Mouse (Mus musculus) hindbrain, embryonic 12.5 days (tissue): ENCODE results near the gene Eif2ak2. TPM values are rescaled to one million over a fixed set of nuclear protein-coding genes. Genes with fewer than 3 reads are reported as not detected.

Source experiments
- ATAC-seq: fragments of 200-750 bp; cut with Nextera tagmentation; 2 replicates; pipeline ENCODE4 v1.8.0; 2017; ENCODE audit warnings: moderate TSS enrichment; ENCODE audit not compliant: low FRiP score
- H3K27ac ChIP-seq: fragments of 300-500 bp; sonication (generic); 2 replicates; pipeline ENCODE4 v1.5.1; 2016; ENCODE audit warnings: mild to moderate bottlenecking
- H3K27me3 ChIP-seq: fragments of 300-500 bp; sonication (generic); 2 replicates; pipeline ENCODE4 v1.6.1; 2016; ENCODE audit warnings: mild to moderate bottlenecking
- H3K36me3 ChIP-seq: fragments of 300-500 bp; sonication (generic); 2 replicates; pipeline ENCODE4 v1.6.1; 2016; ENCODE audit warnings: mild to moderate bottlenecking
- H3K4me1 ChIP-seq: fragments of 300-500 bp; sonication (generic); 2 replicates; pipeline ENCODE4 v1.6.1; 2016
- H3K4me2 ChIP-seq: fragments of 300-500 bp; sonication (generic); replicated peaks from 2 replicates; pipeline ENCODE4 v1.6.1; 2016; ENCODE audit warnings: mild to moderate bottlenecking
- H3K4me3 ChIP-seq: fragments of 300-500 bp; sonication (generic); 2 replicates; pipeline ENCODE4 v1.5.1; 2016; ENCODE audit warnings: mild to moderate bottlenecking
- H3K9ac ChIP-seq: fragments of 300-500 bp; sonication (generic); 2 replicates; pipeline ENCODE4 v1.6.1; 2016; ENCODE audit warnings: mild to moderate bottlenecking, moderate library complexity
- H3K9me3 ChIP-seq: fragments of 300-500 bp; sonication (generic); replicated peaks from 2 replicates; pipeline ENCODE4 v1.6.1; 2016; ENCODE audit warnings: mild to moderate bottlenecking
- WGBS: fragments of 180-500 bp; shearing (Covaris S2); methylation state at CpG from one replicate; pipeline ENCODE4 v1.1.7; 2016; 5-methylcytosine and 5-hydroxymethylcytosine counted together
- polyA plus RNA-seq: library from polyadenylated mRNA; unstranded; fragments of >200 nt; fragmentation: Nextera tagmentation; extraction: Ambion mirVana; gene quantifications from 2 replicates; pipeline ENCODE4 v1.2.1, GENCODE M21; 2016

The Eif2ak2 gene
- 7.7 and 11.1 TPM in 2 replicates for polyA plus RNA-seq

DNA sequence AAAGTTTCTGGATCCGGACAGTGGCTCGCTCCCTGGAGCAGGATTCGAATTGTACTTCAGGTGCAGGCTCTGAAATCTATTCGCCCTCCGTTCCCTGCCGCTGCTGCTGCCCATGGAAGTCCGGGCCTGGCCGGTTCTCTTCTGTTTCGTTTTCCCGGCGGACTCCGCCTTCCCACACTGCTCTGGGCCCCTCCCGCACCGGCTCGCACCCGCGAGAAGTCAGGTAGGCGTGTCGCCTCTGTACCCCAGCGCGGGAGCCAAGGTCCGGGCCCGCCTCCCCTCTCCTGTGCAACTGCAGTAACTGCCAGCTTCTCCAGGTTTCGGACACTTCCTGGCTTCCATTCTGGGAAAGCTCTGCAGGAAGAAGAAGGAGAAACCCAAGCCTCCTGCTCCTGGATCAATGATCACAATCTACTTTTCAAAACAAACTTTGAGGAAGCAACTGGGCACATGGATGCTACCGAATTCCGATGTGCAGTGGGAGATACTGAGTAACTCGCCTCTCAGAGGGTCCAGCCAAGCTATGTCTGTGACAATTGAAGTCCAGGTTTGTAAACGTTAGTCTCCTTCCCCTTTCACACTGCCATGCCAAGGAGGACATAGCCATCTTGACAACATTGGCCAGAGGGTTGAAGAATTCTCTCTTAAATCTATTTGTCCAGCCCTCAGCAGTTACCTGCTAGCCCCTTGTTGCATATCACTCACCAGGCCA is at the start of gene Eif2ak2:
Gene Eif2ak2 (minus strand): TSS at position 173 of the 712 bp plus-strand sequence.
- Histone ChIP-seq H3K27ac (peak within 1 kb of the TSS; percentile 30; the same call in 1 of the 2 replicates), H3K9ac (peak within 1 kb of the TSS; percentile 60), H3K4me2 (peak within 1 kb of the TSS; percentile 81), H3K4me3 (peak within 1 kb of the TSS; percentile 48), H3K36me3 (no peaks in the 10 kb centered on the region), H3K4me1 (peaks cover 15% of the 10 kb centered on the region), H3K27me3 (no peaks in the 10 kb centered on the region), H3K9me3 (no peaks in the 10 kb centered on the region)
- WGBS = 3% methylated on average over 28 of the region's 28 CpGs
- ATAC-seq = peak; percentile 94

DNA sequence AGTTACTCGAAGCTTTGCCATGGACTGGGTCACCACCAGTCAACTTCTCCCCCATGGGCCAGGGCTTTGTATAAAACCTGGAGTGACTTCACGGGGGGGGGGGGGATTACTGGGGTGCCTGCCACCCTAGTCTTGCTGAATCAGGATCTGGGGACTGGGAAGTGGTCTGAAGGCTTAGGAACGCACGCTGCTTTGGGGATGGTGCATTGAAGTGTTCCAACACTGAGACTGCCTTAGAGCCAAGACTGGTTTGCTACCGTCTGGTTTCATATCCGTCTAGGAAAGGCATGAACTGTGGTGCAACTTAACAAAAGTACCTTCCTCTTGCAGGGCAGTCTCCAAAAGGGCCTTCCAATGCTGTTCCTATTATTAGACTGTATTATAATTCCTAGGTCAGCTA is 35.3 kb upstream of the Eif2ak2 start:
- H3K4me1 ChIP-seq = peaks cover 14% of the 10 kb centered on the region
- WGBS = 54% methylated on average over 6 of the region's 6 CpGs
- no peaks in the 10 kb centered on the region for H3K27me3 ChIP-seq
- no peak overlapping the region for H3K27ac ChIP-seq
- no peak overlapping the region; the same call in 1 of the 2 replicates for H3K4me3 ChIP-seq
- no peaks in the 10 kb centered on the region for H3K9me3 ChIP-seq
- peak overlapping the region; percentile 68 for H3K4me2 ChIP-seq
- no peak for ATAC-seq
- peaks cover 33% of the 10 kb centered on the region for H3K36me3 ChIP-seq
- H3K9ac ChIP-seq = peak overlapping the region; percentile 78; the same call in 1 of the 2 replicates

DNA sequence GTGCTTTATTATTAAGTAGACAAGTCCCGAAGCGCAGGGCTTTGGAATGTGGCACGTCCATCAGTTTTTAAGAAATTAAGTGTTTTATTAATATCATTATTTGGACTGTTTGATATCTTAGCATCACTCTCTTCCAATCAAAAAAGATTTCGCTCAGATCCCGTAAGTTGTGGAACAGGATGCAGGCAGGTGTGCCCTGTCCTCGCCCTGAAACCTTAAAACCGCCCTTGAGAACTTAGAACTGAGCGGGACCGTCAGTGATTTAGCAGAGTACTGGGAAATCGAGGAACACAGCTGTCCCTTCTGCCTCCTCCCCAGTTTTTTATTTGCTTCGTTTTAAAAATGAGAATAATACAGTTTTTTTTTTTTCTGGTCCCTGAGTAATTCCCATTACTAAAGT is 34.5 kb upstream of the Eif2ak2 start:
- WGBS = 4% methylated on average over 11 of the region's 11 CpGs
- peak overlapping the region; percentile 78 for H3K9ac ChIP-seq
- peaks cover 14% of the 10 kb centered on the region for H3K4me1 ChIP-seq
- H3K36me3 ChIP-seq = peaks cover 26% of the 10 kb centered on the region
- peak overlapping the region; percentile 68 for H3K4me2 ChIP-seq
- H3K9me3 ChIP-seq = no peaks in the 10 kb centered on the region
- H3K4me3 ChIP-seq = peak overlapping the region; percentile 66
- H3K27ac ChIP-seq = peak overlapping the region; percentile 83
- H3K27me3 ChIP-seq = no peaks in the 10 kb centered on the region
- peak; percentile 21 for ATAC-seq

DNA sequence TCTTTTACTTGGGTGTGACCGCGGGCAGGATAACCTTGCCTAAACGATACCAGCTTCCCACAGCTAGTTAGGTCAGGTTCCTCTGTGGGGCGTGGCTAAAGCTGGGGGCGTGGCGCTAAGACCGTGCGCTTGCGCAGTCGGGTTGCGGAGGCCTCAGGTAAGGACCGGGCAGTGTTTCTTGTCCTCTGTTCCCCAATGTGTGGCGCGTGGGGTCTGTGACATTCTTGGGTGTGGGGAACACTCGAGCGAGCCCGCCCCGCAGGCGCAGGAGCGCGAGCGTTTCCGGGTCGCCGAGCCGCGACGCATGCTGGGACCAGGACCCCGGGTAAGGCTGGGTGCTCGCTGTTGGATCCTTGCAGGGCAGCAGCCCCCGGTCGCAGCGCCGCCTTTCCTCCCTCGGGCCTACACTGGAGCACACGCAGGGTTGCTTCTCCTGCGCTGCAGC is 34.0 kb upstream of the Eif2ak2 start, which contains the start of gene Cebpzos:
Gene Cebpzos (plus strand): TSS at position 132 of the 445 bp plus-strand sequence.
- Histone ChIP-seq H3K4me2 (peak within 1 kb of the TSS; percentile 68), H3K9ac (peak within 1 kb of the TSS; percentile 78), H3K4me1 (peaks cover 14% of the 10 kb centered on the region), H3K36me3 (peaks cover 21% of the 10 kb centered on the region), H3K4me3 (peak within 1 kb of the TSS; percentile 66), H3K27me3 (no peaks in the 10 kb centered on the region), H3K9me3 (no peaks in the 10 kb centered on the region), H3K27ac (peak within 1 kb of the TSS; percentile 83)
- peak; percentile 96 for ATAC-seq
- under 1% methylated on average over 37 of the region's 37 CpGs for WGBS

DNA sequence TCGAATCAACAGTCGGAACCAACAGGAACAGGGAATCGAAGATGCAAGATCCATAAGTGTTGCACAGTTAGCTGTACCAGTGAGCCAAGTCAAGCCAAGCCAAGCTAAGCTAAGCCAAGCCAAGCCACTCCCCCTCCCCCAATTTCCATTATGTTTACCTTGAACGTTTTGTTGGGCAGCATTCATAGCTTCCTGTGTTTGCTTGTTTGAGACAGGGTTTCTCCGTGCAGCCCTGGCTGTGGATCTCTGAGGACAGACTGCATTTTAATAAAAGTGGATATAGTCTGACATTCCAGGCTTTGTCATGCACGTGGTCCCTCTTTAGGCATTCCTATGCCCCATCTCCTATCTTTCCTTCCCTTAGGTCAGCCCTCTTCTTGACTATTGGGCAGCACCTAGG is 33.4 kb upstream of the Eif2ak2 start:
- peak; percentile 12 for ATAC-seq
- H3K27ac ChIP-seq = peak overlapping the region; percentile 83; the same call in 1 of the 2 replicates
- no peak overlapping the region for H3K9ac ChIP-seq
- peak overlapping the region; percentile 68 for H3K4me2 ChIP-seq
- no peaks in the 10 kb centered on the region for H3K9me3 ChIP-seq
- peak overlapping the region; percentile 66 for H3K4me3 ChIP-seq
- no peaks in the 10 kb centered on the region for H3K27me3 ChIP-seq
- H3K4me1 ChIP-seq = peaks cover 14% of the 10 kb centered on the region
- H3K36me3 ChIP-seq = peaks cover 17% of the 10 kb centered on the region
- WGBS = 53% methylated on average over 6 of the region's 6 CpGs

DNA sequence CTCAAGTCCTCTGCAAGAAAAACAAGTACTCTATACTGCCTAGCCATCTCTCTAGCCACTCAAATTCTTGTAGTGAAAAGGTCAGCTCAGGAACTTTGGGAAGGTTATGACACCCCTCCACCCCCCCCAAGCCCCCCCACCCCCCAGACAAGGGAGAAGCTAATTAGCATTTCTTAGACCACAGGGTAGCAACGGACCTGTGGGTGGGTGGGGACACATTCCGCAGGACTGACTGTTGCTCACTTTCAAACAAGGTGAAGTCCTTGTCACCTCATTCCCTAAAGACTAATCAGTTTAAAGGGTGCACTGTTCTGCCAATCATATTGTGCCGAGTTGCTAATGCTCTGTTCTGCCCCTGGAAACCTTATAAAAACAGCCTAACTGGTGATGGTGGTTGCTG is 31.5 kb upstream of the Eif2ak2 start:
- Histone ChIP-seq H3K36me3 (peaks cover 5% of the 10 kb centered on the region), H3K4me2 (no peak overlapping the region), H3K4me3 (no peak overlapping the region), H3K4me1 (peaks cover 14% of the 10 kb centered on the region), H3K27me3 (no peaks in the 10 kb centered on the region), H3K9me3 (no peaks in the 10 kb centered on the region), H3K9ac (no peak overlapping the region), H3K27ac (no peak overlapping the region)
- 75% methylated on average over 3 of the region's 3 CpGs for WGBS
- no peak for ATAC-seq

DNA sequence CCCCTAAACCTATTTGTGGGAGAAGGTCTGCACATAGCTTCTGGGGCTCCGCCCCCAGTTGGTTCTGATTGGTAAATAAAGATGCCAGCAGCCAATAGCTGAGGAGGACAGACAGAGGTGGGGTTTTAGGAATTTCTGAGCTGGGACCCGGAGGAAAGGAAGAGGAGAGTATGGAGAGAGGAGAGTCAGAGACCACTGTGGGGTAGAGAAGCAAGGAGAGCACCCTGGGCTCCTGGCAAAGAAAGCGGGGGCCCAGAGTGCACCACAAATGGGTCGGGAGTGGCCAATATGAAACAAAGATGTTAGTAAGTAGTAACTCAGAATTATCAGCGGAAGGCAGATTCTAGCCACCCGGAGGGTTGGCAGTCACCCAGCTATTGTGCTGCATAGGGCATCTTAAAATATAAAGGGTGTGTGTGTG is 30.5 kb upstream of the Eif2ak2 start:
- no peak overlapping the region for H3K27ac ChIP-seq
- H3K27me3 ChIP-seq = no peaks in the 10 kb centered on the region
- no peaks in the 10 kb centered on the region for H3K36me3 ChIP-seq
- peak overlapping the region; percentile 31 for H3K4me3 ChIP-seq
- WGBS = 32% methylated on average over 6 of the region's 6 CpGs
- no peaks in the 10 kb centered on the region for H3K9me3 ChIP-seq
- H3K4me2 ChIP-seq = peak overlapping the region; percentile 48
- peak; percentile 56 for ATAC-seq
- 0 out of 2 replicates have a peak overlapping the region, but pooled peaks have one; percentile 35 for H3K9ac ChIP-seq
- H3K4me1 ChIP-seq = peaks cover 14% of the 10 kb centered on the region

DNA sequence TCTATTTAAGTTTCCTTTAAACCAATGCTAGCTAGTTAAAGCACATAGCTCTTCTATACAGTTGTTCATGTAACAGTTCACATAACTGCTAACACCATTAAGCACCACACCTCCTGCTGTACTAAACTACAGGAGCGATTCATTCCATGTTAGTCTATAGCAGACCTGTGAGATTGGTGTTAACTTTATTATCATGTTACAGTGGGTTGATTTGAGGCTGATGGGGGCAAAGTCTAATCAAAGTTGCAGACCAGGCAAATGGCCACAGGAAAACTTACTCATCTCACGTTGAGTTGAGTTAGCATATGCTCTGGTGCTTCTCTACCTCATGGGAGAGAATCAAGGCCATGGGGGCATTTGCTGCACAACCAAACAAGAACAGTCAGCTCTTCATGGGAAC is 27.0 kb upstream of the Eif2ak2 start:
- 81% methylated on average over 2 of the region's 2 CpGs for WGBS
- no peak for ATAC-seq

DNA sequence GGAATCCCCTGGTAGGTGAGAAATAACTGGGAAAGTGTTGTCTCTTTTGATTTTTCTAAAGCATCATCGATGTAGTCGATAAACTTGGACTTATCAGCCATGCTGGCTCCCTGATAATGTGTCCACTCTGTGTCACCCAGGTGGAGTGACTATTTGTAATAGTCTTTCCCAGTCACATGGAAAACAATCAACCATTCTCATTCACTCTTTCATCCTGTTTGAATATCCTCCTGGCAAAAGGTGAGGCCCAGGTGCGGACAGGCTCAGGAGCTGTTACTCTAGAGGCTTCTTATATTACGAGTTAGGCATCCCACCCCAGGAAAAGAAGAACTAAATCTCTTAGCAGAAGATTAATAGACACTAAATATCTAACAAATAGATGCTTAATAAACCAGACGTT is 24.5 kb upstream of the Eif2ak2 start, which contains the start of gene Sult6b1:
Gene Sult6b1 (minus strand): TSS at position 101 of the 400 bp plus-strand sequence.
- no peaks in the 10 kb centered on the region for H3K36me3 ChIP-seq
- no peak within 1 kb of the TSS for H3K9ac ChIP-seq
- no peak within 1 kb of the TSS for H3K4me3 ChIP-seq
- no peaks in the 10 kb centered on the region for H3K27me3 ChIP-seq
- no peak within 1 kb of the TSS for H3K4me2 ChIP-seq
- no peak for ATAC-seq
- no peaks in the 10 kb centered on the region for H3K4me1 ChIP-seq
- no peaks in the 10 kb centered on the region for H3K9me3 ChIP-seq
- WGBS = 82% methylated on average over 5 of the region's 5 CpGs
- H3K27ac ChIP-seq = no peak within 1 kb of the TSS

More for the DNA sequence above, 27.0 kb upstream of the Eif2ak2 start:
- Histone ChIP-seq H3K9me3 (no peaks in the 10 kb centered on the region), H3K27me3 (no peaks in the 10 kb centered on the region), H3K4me1 (no peaks in the 10 kb centered on the region), H3K4me3 (no peak overlapping the region), H3K4me2 (no peak overlapping the region), H3K9ac (no peak overlapping the region), H3K27ac (no peak overlapping the region), H3K36me3 (no peaks in the 10 kb centered on the region)

DNA sequence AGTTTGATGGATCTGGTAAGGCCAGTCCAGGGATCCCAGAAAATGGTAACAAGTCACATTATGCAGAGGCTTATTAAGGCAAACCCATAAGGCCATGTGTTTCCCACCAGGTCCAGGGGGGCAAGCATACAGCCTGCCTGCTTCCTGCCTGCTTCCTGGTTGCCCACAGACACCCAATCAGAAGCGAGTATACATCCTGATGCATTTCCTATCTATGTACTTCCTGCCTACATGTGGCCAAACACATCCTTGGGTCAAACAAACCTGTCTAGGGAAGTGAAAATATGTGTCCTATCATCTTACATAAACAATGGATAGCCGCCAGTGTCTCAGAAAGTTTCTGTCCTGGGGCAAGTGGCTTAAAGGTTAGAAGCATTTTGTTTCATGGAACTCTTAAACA is 20.8 kb upstream of the Eif2ak2 start:
- H3K27me3 ChIP-seq = no peaks in the 10 kb centered on the region
- H3K4me1 ChIP-seq = no peaks in the 10 kb centered on the region
- no peak overlapping the region for H3K27ac ChIP-seq
- WGBS = 87% methylated on average over 2 of the region's 2 CpGs
- no peaks in the 10 kb centered on the region for H3K36me3 ChIP-seq
- no peak overlapping the region for H3K4me3 ChIP-seq
- ATAC-seq = no peak
- no peak overlapping the region for H3K9ac ChIP-seq
- H3K9me3 ChIP-seq = no peaks in the 10 kb centered on the region
- H3K4me2 ChIP-seq = no peak overlapping the region

DNA sequence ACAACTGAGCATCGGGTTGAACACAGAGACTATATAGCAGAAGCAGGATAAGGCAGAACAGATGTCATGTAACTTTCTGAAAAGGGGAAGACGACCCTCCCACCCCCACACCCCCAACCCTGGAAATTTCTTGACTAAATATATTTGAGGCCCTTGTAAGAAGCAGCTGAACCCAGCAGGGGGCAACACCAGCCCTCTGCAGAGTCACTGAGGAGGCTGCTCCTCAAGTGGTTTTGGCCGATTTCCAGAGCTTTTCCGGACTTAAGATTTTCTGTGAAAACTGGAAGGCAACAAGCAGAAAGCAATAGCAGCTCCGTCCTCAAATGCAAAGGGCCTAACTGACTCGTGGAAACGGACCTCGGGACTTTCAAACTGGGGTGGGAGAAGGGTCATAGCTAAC is 13.0 kb upstream of the Eif2ak2 start:
- Histone ChIP-seq H3K4me2 (no peak overlapping the region), H3K9me3 (no peaks in the 10 kb centered on the region), H3K36me3 (no peaks in the 10 kb centered on the region), H3K4me1 (no peaks in the 10 kb centered on the region), H3K9ac (no peak overlapping the region), H3K27me3 (no peaks in the 10 kb centered on the region), H3K4me3 (no peak overlapping the region), H3K27ac (no peak overlapping the region)
- WGBS = 48% methylated on average over 8 of the region's 8 CpGs
- no peak for ATAC-seq

DNA sequence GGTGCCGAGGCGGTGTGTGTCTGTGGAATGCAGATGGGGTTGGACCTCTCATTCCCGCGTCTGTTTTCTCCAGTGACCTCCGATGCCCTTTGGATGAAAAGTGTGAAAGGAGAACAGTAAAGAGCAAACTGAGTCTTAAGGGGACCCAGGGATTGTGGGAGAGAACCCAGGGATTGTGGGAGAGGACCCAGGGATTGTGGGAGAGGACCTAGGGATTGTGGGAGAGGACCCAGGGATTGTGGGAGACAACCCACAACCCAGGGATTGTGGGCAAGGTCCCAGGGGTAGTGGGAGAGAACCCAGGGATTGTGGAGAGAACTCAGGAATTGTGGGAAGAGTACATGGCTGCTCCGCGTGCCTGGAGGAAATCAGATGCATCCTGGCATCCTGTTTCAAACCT is 12.6 kb upstream of the Eif2ak2 start:
- H3K36me3 ChIP-seq = no peaks in the 10 kb centered on the region
- no peak overlapping the region for H3K4me3 ChIP-seq
- no peak overlapping the region for H3K27ac ChIP-seq
- no peaks in the 10 kb centered on the region for H3K9me3 ChIP-seq
- H3K4me1 ChIP-seq = no peaks in the 10 kb centered on the region
- no peak overlapping the region for H3K9ac ChIP-seq
- 81% methylated on average over 7 of the region's 7 CpGs for WGBS
- no peak for ATAC-seq
- H3K4me2 ChIP-seq = no peak overlapping the region
- H3K27me3 ChIP-seq = no peaks in the 10 kb centered on the region

DNA sequence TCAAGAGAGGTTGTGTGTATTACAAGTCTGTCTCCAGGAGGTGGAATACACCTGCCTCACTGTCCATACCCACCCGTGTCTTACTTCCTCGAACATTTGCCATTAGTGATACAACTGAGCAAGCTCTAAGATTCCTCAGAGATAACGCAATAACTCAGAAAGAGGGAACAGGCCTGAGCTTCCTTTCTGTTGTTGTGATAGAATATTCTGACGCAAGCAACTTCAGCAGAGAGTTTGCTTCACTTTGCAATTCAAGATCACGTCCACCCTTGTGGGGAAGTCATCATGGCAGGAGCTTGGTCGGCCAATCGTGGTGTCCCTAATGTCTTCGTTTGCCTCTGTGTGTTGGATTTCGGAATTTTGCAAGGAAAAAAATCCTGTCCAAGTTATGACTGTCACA is 8.6 kb upstream of the Eif2ak2 start:
- WGBS = 87% methylated on average over 9 of the region's 9 CpGs
- H3K27ac ChIP-seq = no peak overlapping the region
- no peak overlapping the region for H3K4me2 ChIP-seq
- H3K4me1 ChIP-seq = no peaks in the 10 kb centered on the region
- no peaks in the 10 kb centered on the region for H3K36me3 ChIP-seq
- no peak overlapping the region for H3K4me3 ChIP-seq
- H3K27me3 ChIP-seq = no peaks in the 10 kb centered on the region
- no peak for ATAC-seq
- no peak overlapping the region for H3K9ac ChIP-seq
- no peaks in the 10 kb centered on the region for H3K9me3 ChIP-seq
